Mouse (Mus musculus) adrenal gland (tissue): ENCODE results near the gene Lbhd2.

Experiments used
- intact Hi-C: fragments of 180-260 bp; cut with DNase I; formaldehyde crosslinking; loops from one replicate; pipeline ENCODE4 v1.15.1; 2025
- long read RNA-seq, 2 experiments: library from polyadenylated mRNA; unstranded; transcript quantifications; one replicate each; pipeline ENCODE4 v2.0.0; 2020; ENCODE audit warnings: borderline replicate concordance in 1 of 2; ENCODE audit not compliant: insufficient replicate concordance in 1 of 2

Gene Lbhd2
- long read RNA-seq, experiment 1, result 0 reads
- long read RNA-seq, experiment 2, result 0 reads

DNA sequence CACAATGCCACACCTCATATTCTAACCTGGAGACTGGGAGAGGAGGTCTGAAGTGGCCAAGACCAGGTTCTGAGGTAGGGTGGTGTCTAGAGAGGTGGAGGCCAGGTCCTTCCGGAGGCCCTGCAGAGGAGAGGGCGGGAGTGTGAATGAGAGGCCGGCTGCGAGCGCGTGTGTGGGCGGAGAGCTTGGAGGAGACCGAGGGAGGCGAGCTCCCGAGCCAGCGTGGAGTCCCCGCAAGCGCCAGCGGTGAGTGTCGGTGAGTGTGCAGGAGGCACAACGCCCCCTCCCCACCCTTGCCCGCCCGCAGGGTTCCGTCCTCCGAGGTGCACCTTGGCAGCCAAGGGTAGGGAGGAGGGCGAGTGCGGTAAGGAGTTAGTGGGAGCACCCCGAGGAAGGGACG is at the start of gene Lbhd2:
Gene Lbhd2, plus strand, starts transcription at position 188 of the 400 bp plus-strand sequence.
- intact Hi-C loops, result no loop called here

DNA sequence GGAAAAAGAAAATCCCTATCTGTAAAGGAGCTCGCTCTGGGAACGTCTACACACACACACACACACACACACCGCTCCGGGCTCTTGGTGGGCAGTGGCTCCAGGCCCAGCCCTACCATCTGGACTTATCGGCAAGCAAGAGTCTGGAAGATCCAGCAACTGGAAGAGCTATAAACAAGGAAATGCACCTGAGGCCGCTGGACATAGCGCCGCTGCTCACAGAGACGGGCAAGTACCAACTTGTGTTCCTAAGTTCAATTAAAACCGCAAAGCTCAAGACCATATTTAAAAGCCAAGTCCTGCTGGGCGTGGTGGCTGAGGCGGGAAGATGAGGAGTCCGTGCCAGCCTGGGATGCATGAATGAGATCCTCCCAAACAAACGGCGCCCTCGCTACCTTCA is 45.9 kb upstream of the Lbhd2 start:
- intact Hi-C loops, result no loop called here

DNA sequence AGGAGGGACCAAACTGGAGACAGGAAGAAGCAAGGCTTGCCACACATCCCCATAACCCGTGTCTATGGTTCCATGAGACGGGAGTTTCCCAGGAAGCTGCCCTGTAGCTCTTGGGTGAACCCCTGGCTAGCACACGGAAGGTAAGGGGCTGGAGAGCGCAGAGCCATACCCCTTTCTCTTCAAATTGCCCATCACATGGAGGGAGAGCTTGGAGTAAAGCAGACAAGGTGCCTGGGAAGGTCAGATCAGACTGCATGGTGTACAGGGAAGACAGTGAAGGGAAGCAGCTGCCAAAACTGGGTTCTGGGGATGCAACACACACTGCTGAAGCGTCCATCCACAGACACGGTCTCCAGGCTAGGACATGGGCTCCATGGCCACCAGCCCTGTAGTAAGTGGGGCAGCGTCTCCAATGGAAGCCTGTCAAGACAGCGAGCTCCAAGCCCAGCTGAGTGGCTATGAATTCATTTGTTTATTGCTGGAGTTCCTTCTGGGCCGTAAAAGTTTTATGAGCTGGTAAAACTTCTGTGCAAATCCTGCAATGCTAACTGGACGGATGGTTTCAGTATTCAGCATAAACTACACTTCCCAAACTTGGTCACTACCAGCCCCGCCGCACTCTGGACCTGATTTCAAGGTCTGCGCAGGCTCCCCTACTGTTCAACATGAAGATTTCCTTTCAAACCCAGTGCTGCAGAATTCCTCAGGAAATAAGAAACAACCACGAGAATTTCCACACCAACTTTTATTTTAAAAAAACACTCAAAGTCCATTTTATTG is 45.1 kb upstream of the Lbhd2 start:
- intact Hi-C loops, result no loop called here

DNA sequence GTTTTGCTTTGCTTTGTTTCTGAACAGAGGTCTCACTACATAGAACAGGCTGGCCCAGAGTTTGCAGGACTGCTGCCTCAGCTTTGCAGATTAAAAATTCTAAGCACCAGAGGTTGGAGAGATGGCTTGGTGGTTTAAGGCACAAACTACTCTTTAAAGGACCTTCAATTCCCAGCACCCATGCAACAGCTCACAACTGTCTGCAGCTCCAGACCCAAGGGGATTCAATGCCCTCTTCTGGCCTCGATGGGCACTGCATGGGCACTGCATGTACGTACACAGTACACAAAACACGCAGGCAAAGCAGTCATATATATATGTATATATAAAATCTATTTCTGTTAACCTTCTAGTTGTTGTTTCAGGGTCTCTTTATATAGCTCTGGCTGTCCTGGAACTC is 42.4 kb upstream of the Lbhd2 start:
- intact Hi-C loops, result no loop called here

DNA sequence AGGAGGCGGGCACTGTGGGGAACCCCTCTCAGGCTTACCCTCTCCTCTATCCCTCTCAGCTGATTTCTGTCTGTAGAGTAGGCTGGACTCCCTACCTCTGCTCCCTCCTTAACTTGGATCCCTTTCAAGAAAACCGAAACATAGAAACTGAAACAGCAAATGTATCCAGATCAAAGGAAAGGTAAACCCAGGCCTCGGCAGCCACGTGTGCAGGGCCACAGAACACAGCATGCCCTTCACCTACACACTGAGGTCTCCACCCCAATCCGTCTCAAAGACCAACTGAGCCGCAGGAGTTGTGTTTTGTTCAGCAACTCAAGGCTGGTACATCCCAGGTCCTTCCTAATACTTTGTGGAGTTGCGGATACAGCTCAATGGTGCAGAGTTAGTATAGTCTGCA is 39.5 kb upstream of the Lbhd2 start:
- intact Hi-C loops, result no loop called here

DNA sequence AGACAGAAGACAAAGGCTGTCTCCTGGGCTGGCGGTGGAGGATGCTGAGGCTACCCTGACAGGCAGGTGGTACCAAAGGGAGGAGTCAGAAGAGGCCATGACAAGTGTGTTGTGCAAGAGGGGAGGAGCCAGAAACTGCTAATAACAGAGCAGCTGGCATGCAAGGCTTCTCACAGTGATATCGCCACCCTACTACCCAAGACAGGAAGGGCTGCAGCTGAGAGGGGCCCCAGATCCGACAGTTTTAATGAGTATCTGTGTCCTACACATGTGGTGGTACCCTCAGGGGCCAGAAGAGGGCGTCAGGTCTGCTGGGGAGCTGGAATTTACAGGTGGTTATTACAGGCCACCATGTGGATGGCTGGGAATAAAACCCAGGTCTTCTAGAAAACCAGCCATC is 36.4 kb upstream of the Lbhd2 start:
- intact Hi-C loops, result no loop called here

DNA sequence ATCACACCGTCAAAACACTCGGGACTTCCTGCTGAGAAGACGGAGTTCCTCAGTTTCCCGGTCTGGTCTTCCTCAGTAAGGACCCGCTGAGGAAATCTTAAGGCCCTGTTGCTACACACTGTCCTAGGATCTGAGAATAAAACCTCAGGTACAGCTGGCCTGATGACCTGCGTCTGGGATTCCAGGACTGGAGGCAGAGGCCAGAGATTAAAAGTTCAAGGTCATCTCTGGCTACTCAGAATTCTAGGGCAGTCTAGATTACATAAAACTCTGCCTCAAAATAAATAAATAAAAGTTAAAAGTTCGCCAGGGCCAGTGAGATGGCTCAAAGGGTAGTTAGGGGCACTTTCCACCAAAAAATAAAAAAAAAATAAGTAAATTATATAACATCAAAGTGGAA is 34.7 kb upstream of the Lbhd2 start:
- intact Hi-C loops, result no loop called here

DNA sequence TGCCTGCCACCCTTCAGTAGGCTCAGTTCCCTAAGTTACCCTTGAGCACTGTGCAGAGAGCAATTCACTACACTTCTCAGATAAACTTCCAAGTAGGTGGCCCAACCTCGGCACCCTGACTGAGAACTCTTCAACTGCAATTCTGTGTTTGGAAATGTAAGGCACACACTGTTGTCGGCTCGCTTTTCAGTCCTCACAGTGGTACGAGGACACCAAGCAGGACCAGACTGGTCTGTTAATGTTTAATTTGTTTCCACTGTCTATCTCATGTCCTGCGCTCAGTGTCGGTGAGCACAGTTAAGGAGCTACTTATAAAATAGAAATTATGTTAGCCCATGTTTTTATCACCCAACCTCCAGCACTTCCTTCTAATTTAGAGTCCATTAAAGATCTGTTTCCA is 33.2 kb upstream of the Lbhd2 start:
- intact Hi-C loops, result no loop called here

DNA sequence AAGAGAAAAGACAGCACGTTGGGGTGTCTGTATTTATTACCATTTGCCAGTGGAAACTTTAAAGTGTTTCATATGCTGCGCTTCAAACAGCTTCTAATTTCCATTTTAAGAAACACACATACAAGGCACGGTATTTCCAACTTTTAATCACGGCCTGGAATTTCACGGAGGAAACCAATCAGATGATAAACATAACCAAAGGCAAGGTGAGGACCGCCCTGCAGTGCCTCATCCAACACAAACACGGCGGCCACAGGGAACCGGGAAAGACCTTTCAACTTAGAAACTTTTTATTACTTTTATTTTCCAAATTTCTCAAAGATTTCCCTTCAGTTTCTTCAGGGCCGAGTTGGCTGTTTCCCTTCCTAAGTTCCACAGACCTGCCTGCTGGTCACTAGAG is 31.9 kb upstream of the Lbhd2 start:
- intact Hi-C loops, result loop anchor here (5.0 kb wide), 1 partner anchor 37 kb away; no protein-coding TSS in a partner anchor

DNA sequence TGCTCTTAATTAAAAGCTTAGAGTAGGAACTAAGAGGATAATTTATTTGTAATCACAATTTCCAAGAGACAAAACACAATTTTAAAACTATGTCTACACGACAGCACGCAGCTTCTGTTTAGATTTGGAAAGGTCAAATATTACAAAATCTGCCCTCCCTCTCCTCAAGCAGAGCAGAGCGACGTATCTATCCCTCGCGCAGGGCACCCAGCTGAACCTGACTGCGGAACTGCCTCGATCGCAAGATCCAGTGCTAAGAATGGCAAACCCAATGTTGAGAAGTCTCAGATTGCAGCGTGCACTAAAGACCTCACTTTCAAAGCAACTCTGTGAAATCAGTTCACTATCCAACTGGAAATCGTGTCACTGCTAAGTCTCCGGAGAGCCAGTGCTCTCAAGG is 31.1 kb upstream of the Lbhd2 start:
- intact Hi-C loops, result loop anchor here (5.0 kb wide), 1 partner anchor 38 kb away; no protein-coding TSS in a partner anchor

DNA sequence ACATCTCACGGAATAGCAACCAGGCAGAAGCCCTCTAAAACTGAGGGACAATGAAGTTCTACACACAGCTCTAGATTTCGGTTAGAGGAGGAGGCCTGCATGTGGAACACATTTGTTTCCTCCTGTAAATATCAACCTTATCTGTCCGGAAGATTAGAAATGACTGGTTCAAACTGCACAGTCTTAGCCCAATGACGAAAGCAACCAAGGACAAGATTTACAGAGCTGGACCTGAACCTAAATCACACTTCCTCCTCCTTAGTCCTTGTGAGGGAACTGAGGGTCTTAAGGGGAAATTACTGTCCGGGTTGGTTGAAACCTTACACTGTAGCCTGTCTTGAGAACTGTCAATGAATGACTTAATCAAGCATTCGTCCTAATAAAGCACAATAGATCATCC is 30.6 kb upstream of the Lbhd2 start:
- intact Hi-C loops, result loop anchor here (5.0 kb wide), 1 partner anchor 39 kb away; no protein-coding TSS in a partner anchor

DNA sequence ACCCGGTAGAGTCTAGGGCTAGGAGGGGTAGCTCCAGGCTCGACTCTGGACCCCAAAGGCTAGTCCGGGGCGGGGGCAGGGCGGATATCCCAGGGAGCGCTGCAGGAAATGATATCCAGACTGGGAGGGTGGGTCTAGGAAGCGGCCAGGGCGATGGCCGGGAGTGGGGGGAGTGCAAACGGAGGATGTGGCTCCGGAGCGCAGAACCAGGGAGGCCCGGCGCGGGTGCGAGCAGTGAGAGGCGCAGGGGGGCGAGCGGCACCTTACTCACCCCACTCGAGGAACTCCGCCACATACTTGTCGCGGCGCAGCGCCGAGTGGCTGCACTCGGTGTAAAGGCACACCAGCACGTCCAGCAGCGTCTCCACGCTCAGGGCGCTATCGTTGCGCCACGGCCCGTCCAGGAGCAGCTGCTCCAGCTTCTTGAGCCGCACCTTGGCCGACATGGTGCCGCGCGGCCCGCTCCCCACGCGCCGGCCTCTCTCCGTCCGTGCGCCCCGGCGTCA is 29.7 kb upstream of the Lbhd2 start:
- intact Hi-C loops, result loop anchor here (5.0 kb wide), 1 partner anchor 40 kb away; no protein-coding TSS in a partner anchor

DNA sequence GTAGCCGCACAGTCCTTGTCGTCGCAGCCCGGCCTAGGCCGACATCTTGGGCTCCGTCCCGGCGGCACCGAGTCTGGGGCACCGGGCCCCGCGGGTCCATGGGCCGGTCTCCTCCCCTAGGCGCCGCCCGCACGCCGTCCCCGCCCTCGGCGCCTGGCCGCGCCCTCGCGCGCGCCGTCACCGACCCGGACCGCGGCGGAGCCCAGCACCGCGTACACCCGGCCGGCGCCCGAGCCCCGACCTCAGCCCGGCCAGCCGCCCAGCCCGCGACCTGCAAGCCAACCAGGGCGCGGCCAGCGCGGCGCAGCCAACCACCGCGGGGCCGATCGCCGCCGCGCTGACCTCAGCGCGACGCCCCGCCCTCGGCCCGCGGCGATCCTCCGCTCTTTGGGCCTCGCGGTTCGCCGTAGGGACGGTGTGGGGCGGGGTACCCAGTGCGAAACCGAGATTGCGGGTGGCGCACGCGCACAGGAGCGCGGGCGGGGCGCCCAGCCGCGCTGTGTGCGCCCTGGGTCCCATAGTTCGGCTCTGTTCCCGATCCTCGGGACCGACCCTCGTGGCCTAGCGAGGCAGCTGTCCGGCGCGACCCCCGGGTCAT is 29.1 kb upstream of the Lbhd2 start, which contains the start of gene Cdc42bpb:
Gene Cdc42bpb, minus strand, starts transcription at position 343 of the 598 bp plus-strand sequence.
- intact Hi-C loops, result loop anchor here (5.0 kb wide), 1 partner anchor 40 kb away; no protein-coding TSS in a partner anchor

DNA sequence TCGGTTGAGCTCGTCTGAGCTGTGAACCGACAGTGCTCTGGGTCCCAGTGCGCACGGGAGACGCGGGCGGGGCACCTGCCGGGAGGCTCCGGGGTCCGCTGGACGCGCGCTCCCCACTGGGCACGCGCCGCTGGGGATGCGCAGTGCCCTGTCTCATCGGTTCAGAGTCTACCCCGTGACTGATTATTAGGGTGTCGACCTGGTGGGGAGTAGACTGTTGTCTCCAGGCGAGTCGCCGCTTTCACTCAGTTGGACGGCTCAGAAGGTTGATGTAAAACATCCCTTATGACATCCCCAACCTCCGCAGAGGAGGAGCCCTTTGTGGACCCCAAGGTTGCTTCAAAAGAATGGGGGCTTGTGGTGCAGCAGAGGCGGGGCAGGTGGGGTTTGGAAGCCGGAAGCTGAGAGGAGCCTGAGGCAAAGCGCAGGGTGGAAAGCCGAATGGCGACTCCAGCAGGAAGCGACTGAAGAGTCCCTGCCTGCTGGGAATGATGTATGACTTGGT is 28.6 kb upstream of the Lbhd2 start:
- intact Hi-C loops, result loop anchor here (5.0 kb wide), 1 partner anchor 41 kb away; no protein-coding TSS in a partner anchor

DNA sequence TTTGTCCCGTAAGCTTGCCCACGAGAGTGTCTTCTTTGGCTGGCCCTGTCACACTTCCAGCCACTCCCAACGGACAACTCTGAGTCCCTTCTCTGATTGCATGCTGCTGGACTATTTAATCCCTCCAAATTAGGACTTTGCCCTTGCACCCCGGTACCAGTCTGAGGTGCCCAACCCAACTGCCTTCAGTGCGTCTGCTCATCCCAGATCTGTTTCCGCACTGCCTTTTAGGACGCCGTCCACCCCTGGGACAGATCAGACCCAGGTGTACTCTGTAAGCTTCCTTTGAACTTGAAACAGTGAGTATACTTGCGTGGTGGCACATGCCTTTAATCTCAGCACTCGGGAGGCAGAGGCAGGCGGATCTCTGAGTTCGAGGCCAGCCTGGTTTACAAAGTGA is 27.8 kb upstream of the Lbhd2 start:
- intact Hi-C loops, result loop anchor here (5.0 kb wide), 1 partner anchor 42 kb away; no protein-coding TSS in a partner anchor

DNA sequence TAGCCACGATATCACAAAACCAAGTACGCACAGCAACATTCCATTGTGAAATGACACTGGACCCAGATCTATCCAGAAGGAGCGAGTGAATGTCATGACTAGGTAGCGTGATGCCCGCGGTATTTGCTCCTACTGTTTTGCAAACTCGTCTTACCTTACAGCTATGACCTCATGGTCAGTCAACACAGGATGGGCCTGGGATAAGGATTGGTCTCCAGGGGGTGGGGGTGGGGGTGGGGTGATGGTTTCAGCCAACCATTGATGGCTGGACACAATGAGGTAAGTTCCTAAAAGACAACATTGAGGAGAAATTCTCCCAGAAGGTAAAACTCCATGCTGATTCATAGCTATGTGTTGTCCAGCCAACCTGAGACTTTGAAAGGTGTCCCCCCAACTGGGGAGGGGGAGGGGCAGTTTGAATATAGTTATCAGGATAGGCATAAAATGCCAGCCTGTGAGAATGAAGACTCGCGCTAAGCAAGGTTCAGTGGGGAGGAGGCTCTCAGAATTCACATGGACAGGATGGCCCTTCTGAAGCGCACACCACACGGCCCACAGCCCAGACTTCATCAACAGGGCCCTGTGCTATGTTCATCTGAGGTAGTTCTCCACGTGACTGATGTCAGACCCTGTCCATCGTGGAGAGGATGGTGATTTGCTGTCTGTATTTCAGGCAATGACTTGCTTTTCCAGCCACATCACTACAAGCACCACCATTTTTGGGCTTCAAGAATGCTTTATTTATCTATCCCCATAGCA is 20.5 kb upstream of the Lbhd2 start:
- intact Hi-C loops, result no loop called here

DNA sequence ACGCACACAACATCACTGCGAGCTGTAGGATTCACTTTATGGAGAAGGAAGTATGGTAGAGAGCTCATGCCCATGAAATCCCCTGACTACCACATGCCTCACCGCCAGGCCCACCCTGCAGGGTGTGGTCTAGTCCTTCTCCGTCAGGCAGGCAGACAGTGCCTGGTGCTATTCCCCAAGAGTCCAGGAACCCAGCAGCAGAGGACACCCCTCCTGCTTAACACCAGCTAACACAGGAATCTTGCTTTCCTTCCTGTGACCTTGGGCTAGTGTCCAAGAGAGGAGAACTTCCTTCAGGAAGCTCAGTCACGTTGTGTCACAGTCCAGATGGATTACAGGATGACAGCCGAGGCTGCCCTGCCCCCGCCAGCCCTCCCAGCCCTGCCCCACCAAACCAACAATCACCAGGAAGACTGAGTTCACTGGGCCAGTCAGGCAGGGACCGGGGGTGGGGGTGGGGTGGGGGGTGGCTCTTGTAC is 19.9 kb upstream of the Lbhd2 start:
- intact Hi-C loops, result no loop called here

DNA sequence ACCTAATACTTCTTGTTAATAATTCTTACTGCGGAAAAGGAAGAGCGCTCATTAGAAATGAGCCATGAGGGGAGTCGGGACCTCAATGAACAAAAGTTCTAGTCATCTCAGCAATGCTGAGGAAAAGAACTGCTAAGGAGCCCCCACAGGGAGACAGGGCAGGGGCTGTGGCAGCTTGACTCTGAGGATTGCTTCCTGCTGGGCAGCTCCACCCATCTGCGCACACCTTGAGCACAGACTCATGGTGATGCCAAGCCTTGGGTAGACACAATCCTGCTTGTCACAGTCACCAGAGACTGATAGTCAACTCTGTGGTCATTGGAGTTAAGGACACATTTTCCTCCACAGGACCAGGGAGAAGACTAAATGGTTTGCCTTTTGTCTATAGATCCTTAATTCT is 19.5 kb upstream of the Lbhd2 start:
- intact Hi-C loops, result no loop called here

DNA sequence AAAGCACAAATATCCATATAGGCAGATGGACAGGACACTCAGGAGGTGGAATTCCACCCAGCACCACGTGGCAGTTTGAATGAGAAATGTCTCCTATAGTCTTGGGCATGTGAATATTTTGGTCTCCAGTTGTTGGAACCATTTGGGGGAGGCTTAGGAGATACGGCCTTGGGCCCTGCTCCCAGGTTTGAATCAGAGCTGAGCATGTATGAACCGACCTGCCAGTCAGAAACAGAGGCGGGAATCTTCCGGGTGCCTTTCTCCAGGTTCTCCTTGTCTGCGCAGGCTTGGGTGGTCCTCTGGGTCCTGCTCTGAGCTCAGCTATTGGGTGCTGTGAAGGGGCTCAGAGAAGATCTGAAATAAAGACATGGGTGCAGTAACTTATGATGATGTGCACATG is 12.6 kb upstream of the Lbhd2 start:
- intact Hi-C loops, result no loop called here

DNA sequence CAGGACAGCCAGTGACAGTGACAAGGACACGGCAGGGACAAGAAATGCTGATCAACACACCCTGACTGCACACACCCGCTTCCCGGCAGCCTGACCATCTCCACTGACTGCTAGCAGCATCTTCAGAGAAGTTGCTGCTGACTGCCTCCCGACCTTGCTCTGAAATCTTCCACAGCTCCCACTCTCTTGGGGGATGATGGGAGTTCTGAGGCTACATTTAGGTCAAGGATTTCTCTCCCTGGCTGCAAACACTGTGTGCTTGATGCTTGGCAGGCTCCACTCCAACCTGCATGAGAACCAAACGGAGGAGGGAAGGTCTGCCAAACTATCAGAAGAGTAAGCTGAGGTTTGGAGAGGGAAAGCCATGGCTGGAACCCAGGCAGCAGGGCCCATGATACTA is 9.6 kb upstream of the Lbhd2 start:
- intact Hi-C loops, result no loop called here
